Mouse (Mus musculus) G1E (cell line): ENCODE data around the gene Abcg5.

Experiments
- CTCF ChIP-seq: IDR thresholded peaks from 2 replicates; pipeline ENCODE4 v1.5.1; 2012; ENCODE audit warnings: low read depth, low read length, inconsistent platforms, mixed read lengths
- TAL1 ChIP-seq: conservative IDR thresholded peaks from 2 replicates; pipeline ENCODE4 v1.6.1; 2012; ENCODE audit warnings: low read depth, low read length, inconsistent platforms, mixed read lengths

DNA sequence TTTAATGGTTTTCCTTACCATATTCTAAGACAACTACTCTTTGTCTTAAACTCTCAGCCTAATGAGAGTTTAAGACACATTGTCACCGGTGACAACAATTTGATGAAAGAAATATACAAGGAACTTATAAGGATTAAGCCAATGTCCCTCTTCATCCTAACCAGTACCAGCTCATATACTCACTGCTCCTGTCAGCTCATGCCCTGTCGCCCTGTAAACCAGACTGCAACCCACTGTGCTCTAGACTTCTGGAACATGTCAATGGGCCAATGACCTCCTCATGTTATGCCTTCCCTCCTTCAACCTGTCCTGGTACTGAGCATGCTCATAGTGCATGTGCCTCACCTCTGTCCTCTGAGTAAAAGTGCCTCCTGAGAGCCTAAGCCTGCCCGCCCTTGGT lies 15.0 kb downstream of the Abcg5 start:
- TF ChIP-seq CTCF = no peak
- TF ChIP-seq TAL1 = no peak
